Mouse (Mus musculus) myocyte (in vitro differentiated cells): ENCODE data around the gene Rab44. TPM values are rescaled to one million over a fixed set of nuclear protein-coding genes. Genes with fewer than 3 reads are reported as not detected.
A peak's percentile ranks its signal among the peaks of the same experiment; 100 is the strongest.

Experiments
- H3K27me3 ChIP-seq: one replicate; pipeline ENCODE4 v1.6.1; 2011; ENCODE audit not compliant: control insufficient read depth, insufficient read depth, insufficient read length
- H3K36me3 ChIP-seq: one replicate; pipeline ENCODE4 v1.6.1; 2011; ENCODE audit not compliant: control insufficient read depth, insufficient read depth
- H3K4me2 ChIP-seq: one replicate; pipeline ENCODE4 v1.6.1; 2011; ENCODE audit warnings: low read depth, control low read depth
- H3K4me3 ChIP-seq: one replicate; pipeline ENCODE4 v1.5.1; 2011; ENCODE audit warnings: mild to moderate bottlenecking, control low read depth, moderate library complexity
- H3K79me2 ChIP-seq: one replicate; pipeline ENCODE4 v1.6.1; 2011; ENCODE audit not compliant: control insufficient read depth, insufficient read depth
- H3ac ChIP-seq: one replicate; pipeline ENCODE4 v1.6.1; 2011; ENCODE audit not compliant: control insufficient read depth, insufficient read length
- CEBPB ChIP-seq: IDR thresholded peaks from 2 replicates; pipeline ENCODE4 v1.6.1; 2011; ENCODE audit warnings: mild to moderate bottlenecking, moderate library complexity; ENCODE audit not compliant: poor library complexity, insufficient read depth, severe bottlenecking
- E2F4 ChIP-seq: IDR thresholded peaks from one replicate; pipeline ENCODE4 v1.6.1; 2011; ENCODE audit warnings: mild to moderate bottlenecking, control low read depth, moderate library complexity; ENCODE audit not compliant: insufficient read depth
- MAX ChIP-seq: IDR thresholded peaks from one replicate; pipeline ENCODE4 v1.6.1; 2011; ENCODE audit warnings: low read depth, mild to moderate bottlenecking, control low read depth
- MYOD1 ChIP-seq, 3 experiments: IDR thresholded peaks; one replicate each; pipeline ENCODE4 v1.6.1; 2011; ENCODE audit warnings: control low read depth in 2 of 3, low read depth in 2 of 3, mild to moderate bottlenecking in 2 of 3, moderate library complexity in 1 of 3; ENCODE audit not compliant: insufficient read length in 2 of 3, control insufficient read depth in 1 of 3
- MYOG ChIP-seq, 3 experiments: IDR thresholded peaks; one replicate each; pipeline ENCODE4 v1.6.1; 2011; ENCODE audit warnings: control low read depth in 2 of 3, low read depth in 2 of 3, mild to moderate bottlenecking in 2 of 3; ENCODE audit not compliant: insufficient read length in 2 of 3, control insufficient read depth in 1 of 3, insufficient read depth in 1 of 3
- POLR2A ChIP-seq: IDR thresholded peaks from one replicate; pipeline ENCODE4 v1.6.1; 2011; ENCODE audit warnings: low read depth, mild to moderate bottlenecking, control low read depth, moderate library complexity; ENCODE audit not compliant: insufficient read length
- POLR2AphosphoS2 ChIP-seq: IDR thresholded peaks from one replicate; pipeline ENCODE4 v1.6.1; 2011; ENCODE audit warnings: low read depth, control low read depth; ENCODE audit not compliant: insufficient read length
- REST ChIP-seq: IDR thresholded peaks from one replicate; pipeline ENCODE4 v1.6.1; 2011; ENCODE audit warnings: mild to moderate bottlenecking, control low read depth, moderate library complexity; ENCODE audit not compliant: insufficient read depth, insufficient read length
- SRF ChIP-seq: IDR thresholded peaks from one replicate; pipeline ENCODE4 v1.6.1; 2011; ENCODE audit warnings: low read depth; ENCODE audit not compliant: control insufficient read depth, insufficient read length
- TCF12 ChIP-seq: IDR thresholded peaks from one replicate; pipeline ENCODE4 v1.6.1; 2011; ENCODE audit warnings: mild to moderate bottlenecking, control low read depth; ENCODE audit not compliant: poor library complexity, insufficient read depth, severe bottlenecking
- TCF3 ChIP-seq: IDR thresholded peaks from one replicate; pipeline ENCODE4 v1.6.1; 2011; ENCODE audit warnings: low read depth, control low read depth; ENCODE audit not compliant: insufficient read length
- USF1 ChIP-seq: IDR thresholded peaks from one replicate; pipeline ENCODE4 v1.6.1; 2011; ENCODE audit warnings: low read depth, mild to moderate bottlenecking, control low read depth, moderate library complexity
- polyA plus RNA-seq: library from polyadenylated mRNA; unstranded; fragments of >200 nt; fragmentation: generic; extraction: Trizol; gene quantifications from one replicate; pipeline ENCODE4 v1.2.1, GENCODE M21; 2012; ENCODE audit warnings: missing spikeins

The Rab44 gene
- polyA plus RNA-seq, 1 experiment = 6.8 TPM

GRCm38 (mm10) chr17:29143266-29143665 lies 29.3 kb downstream of the Rab44 start:
- no peaks in the 10 kb centered on the region for H3K27me3 ChIP-seq
- TF ChIP-seq CEBPB = no peak
- no peak for TF ChIP-seq MAX
- TF ChIP-seq TCF12 = no peak
- no peak for TF ChIP-seq TCF3
- TF ChIP-seq POLR2A = no peak
- TF ChIP-seq MYOG (IDR thresholded peaks at IDR 0.05; ENCODE audit: control insufficient read depth in 1 of 3, insufficient read depth in 1 of 3, insufficient read length in 2 of 3, low read depth in 2 of 3) = no peak
- no peak for TF ChIP-seq POLR2AphosphoS2
- no peak for TF ChIP-seq MYOD1 (IDR thresholded peaks at IDR 0.05; ENCODE audit: control insufficient read depth in 1 of 3, insufficient read length in 2 of 3, low read depth in 2 of 3)
- no peak for TF ChIP-seq USF1
- no peak for TF ChIP-seq SRF
- TF ChIP-seq REST = no peak
- TF ChIP-seq E2F4 = no peak
- H3K36me3 ChIP-seq = no peaks in the 10 kb centered on the region
- no peak overlapping the region for H3K4me2 ChIP-seq
- H3ac ChIP-seq = no peak overlapping the region
- H3K4me3 ChIP-seq = no peak overlapping the region
- no peaks in the 10 kb centered on the region for H3K79me2 ChIP-seq

- Histone ChIP-seq H3K27me3 (no peaks in the 10 kb centered on the region), H3K4me2 (no peak overlapping the region), H3ac (no peak overlapping the region), H3K36me3 (no peaks in the 10 kb centered on the region), H3K79me2 (no peaks in the 10 kb centered on the region), H3K4me3 (no peak overlapping the region)
- no peak for TF ChIP-seq TCF3
- no peak for TF ChIP-seq CEBPB
- peak in 2 of 3 experiments; percentile 36 to 78 for TF ChIP-seq MYOG (IDR thresholded peaks at IDR 0.05; ENCODE audit: control insufficient read depth in 1 of 3, insufficient read depth in 1 of 3, insufficient read length in 2 of 3, low read depth in 2 of 3)
- TF ChIP-seq E2F4 = no peak
- peak in 2 of 3 experiments; percentile 42 to 84 for TF ChIP-seq MYOD1 (IDR thresholded peaks at IDR 0.05; ENCODE audit: control insufficient read depth in 1 of 3, insufficient read length in 2 of 3, low read depth in 2 of 3)
- no peak for TF ChIP-seq POLR2AphosphoS2
- no peak for TF ChIP-seq TCF12
- TF ChIP-seq SRF = no peak
- no peak for TF ChIP-seq MAX
- no peak for TF ChIP-seq REST
These were observed 31.2 kb downstream of the Rab44 start for GRCm38 (mm10) chr17:29145101-29145500.

DNA sequence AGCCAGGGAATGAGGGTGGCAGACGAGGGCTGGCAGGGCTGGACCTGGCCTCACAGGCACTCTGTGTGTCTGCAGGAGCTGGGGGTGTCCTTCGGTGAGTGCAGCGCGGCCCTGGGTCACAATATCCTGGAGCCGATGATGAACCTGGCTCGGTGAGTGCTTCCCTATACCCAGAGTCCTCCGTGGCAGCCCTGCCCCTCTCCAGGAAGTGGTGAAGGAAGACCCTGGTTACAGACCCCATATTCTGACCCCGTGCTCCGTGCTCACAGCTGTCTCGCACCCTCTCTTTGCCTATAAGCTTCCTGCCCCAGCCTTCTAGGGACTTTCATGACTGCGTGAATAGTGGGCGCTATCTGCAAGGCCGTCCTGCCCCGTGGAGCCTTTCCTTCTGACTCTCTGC lies 33.3 kb downstream of the Rab44 start:
- Histone ChIP-seq H3K27me3 (no peaks in the 10 kb centered on the region), H3K4me2 (no peak overlapping the region), H3K36me3 (no peaks in the 10 kb centered on the region), H3K4me3 (no peak overlapping the region), H3K79me2 (no peaks in the 10 kb centered on the region), H3ac (no peak overlapping the region)
- TF ChIP-seq TCF12 (no peak), POLR2AphosphoS2 (no peak), REST (no peak), E2F4 (no peak), TCF3 (no peak), MAX (no peak), MYOG (IDR thresholded peaks at IDR 0.05; ENCODE audit: control insufficient read depth in 1 of 3, insufficient read depth in 1 of 3, insufficient read length in 2 of 3, low read depth in 2 of 3) (no peak), POLR2A (no peak), USF1 (no peak), CEBPB (no peak), MYOD1 (IDR thresholded peaks at IDR 0.05; ENCODE audit: control insufficient read depth in 1 of 3, insufficient read length in 2 of 3, low read depth in 2 of 3) (no peak), SRF (no peak)

GRCm38 (mm10) chr17:29147773-29148172 lies 33.8 kb downstream of the Rab44 start:
- no peaks in the 10 kb centered on the region for H3K79me2 ChIP-seq
- no peak overlapping the region for H3K4me2 ChIP-seq
- H3K27me3 ChIP-seq = no peaks in the 10 kb centered on the region
- H3K4me3 ChIP-seq = no peak overlapping the region
- H3K36me3 ChIP-seq = no peaks in the 10 kb centered on the region
- no peak for TF ChIP-seq MYOD1 (IDR thresholded peaks at IDR 0.05; ENCODE audit: control insufficient read depth in 1 of 3, insufficient read length in 2 of 3, low read depth in 2 of 3)
- H3ac ChIP-seq = no peak overlapping the region

DNA sequence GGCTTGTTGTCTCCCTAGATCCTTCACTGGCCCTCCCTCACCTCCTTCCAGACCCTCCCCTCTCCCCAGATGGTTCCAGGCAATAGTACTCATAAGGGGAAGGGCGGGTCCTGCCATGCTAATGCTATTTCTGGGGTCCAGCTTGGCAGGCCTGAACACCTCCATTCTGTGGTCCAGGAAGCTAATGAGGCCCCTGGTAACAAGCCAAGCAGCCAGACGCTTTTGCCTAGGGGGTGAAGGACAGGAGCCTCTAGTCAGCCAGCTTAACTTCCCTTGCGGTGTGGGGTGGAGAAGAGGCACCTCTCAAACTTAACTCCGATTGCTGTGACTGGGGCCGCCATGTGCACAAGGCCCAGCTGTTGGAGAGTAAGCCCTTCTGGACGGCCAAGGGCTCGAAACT lies 35.8 kb downstream of the Rab44 start:
- Histone ChIP-seq H3K4me3 (no peak overlapping the region), H3K27me3 (no peaks in the 10 kb centered on the region), H3K36me3 (no peaks in the 10 kb centered on the region), H3K79me2 (no peaks in the 10 kb centered on the region), H3K4me2 (no peak overlapping the region), H3ac (no peak overlapping the region)
- TF ChIP-seq MYOG (IDR thresholded peaks at IDR 0.05; ENCODE audit: control insufficient read depth in 1 of 3, insufficient read depth in 1 of 3, insufficient read length in 2 of 3, low read depth in 2 of 3) (no peak), TCF3 (no peak), POLR2AphosphoS2 (no peak), POLR2A (no peak), MYOD1 (IDR thresholded peaks at IDR 0.05; ENCODE audit: control insufficient read depth in 1 of 3, insufficient read length in 2 of 3, low read depth in 2 of 3) (no peak), SRF (no peak), E2F4 (no peak), USF1 (no peak), REST (no peak), TCF12 (no peak), CEBPB (no peak)
